Mouse (Mus musculus): ENCODE results near the gene Ahsg. TPM values are rescaled to one million over a fixed set of nuclear protein-coding genes. Genes with fewer than 3 reads are reported as not detected.
A peak's percentile ranks its signal among the peaks of the same experiment; 100 is the strongest.

Gene Ahsg
- total RNA-seq, 2 experiments from 2014 or later: not detected

GRCm38 (mm10) chr16:22885356-22885755 lies 5.7 kb upstream of the Ahsg start:
- ATAC-seq (replicated peaks; ENCODE audit: poor library complexity): no peak

- no peak for ATAC-seq (replicated peaks; ENCODE audit: poor library complexity)
These were observed 4.4 kb upstream of the Ahsg start for GRCm38 (mm10) chr16:22886726-22887125.

GRCm38 (mm10) chr16:22888835-22889234 lies 2.2 kb upstream of the Ahsg start:
- ATAC-seq (replicated peaks; ENCODE audit: poor library complexity): no peak

GRCm38 (mm10) chr16:22889716-22890115 lies 1.4 kb upstream of the Ahsg start:
- ATAC-seq (replicated peaks; ENCODE audit: poor library complexity): peak; percentile 48; the same call in 1 of the 2 replicates

GRCm38 (mm10) chr16:22891733-22892154 lies 667 bp downstream of the Ahsg start:
- no peak for ATAC-seq (replicated peaks; ENCODE audit: poor library complexity)

GRCm38 (mm10) chr16:22894095-22894494 lies 3.0 kb downstream of the Ahsg start:
- ATAC-seq (replicated peaks; ENCODE audit: poor library complexity): no peak

GRCm38 (mm10) chr16:22896618-22897017 lies 5.5 kb downstream of the Ahsg start:
- ATAC-seq (replicated peaks; ENCODE audit: poor library complexity): no peak

GRCm38 (mm10) chr16:22899346-22899745 lies 8.3 kb downstream of the Ahsg start:
- no peak for ATAC-seq (replicated peaks; ENCODE audit: poor library complexity)

- no peak for ATAC-seq (replicated peaks; ENCODE audit: poor library complexity)
These were observed 8.9 kb downstream of the Ahsg start for GRCm38 (mm10) chr16:22899866-22900570.

- ATAC-seq (replicated peaks; ENCODE audit: poor library complexity): no peak
These were observed 10.2 kb downstream of the Ahsg start for GRCm38 (mm10) chr16:22901326-22901725.

- ATAC-seq (replicated peaks; ENCODE audit: poor library complexity): no peak
These were observed 18.2 kb downstream of the Ahsg start for GRCm38 (mm10) chr16:22909290-22909689.

GRCm38 (mm10) chr16:22911986-22912385 lies 20.9 kb downstream of the Ahsg start:
- no peak for ATAC-seq (replicated peaks; ENCODE audit: poor library complexity)

- ATAC-seq (replicated peaks; ENCODE audit: poor library complexity): no peak
These were observed 21.8 kb downstream of the Ahsg start for GRCm38 (mm10) chr16:22912886-22913285.

GRCm38 (mm10) chr16:22914276-22914675 lies 23.2 kb downstream of the Ahsg start:
- no peak for ATAC-seq (replicated peaks; ENCODE audit: poor library complexity)

GRCm38 (mm10) chr16:22918034-22918433 lies 27.0 kb downstream of the Ahsg start, which contains the start of gene Fetub:
Fetub (plus strand) TSS chr16:22918334.
- no peak for ATAC-seq (replicated peaks; ENCODE audit: poor library complexity)

- no peak for ATAC-seq (replicated peaks; ENCODE audit: poor library complexity)
These were observed 27.7 kb downstream of the Ahsg start for GRCm38 (mm10) chr16:22918664-22919312.

- ATAC-seq (replicated peaks; ENCODE audit: poor library complexity): peak; percentile 65
These were observed 29.1 kb downstream of the Ahsg start for GRCm38 (mm10) chr16:22919971-22920854.

- ATAC-seq (replicated peaks; ENCODE audit: poor library complexity): no peak
These were observed 30.7 kb downstream of the Ahsg start for GRCm38 (mm10) chr16:22921761-22922160.

GRCm38 (mm10) chr16:22922433-22922832 lies 31.4 kb downstream of the Ahsg start:
- no peak for ATAC-seq (replicated peaks; ENCODE audit: poor library complexity)

GRCm38 (mm10) chr16:22929575-22929974 lies 38.5 kb downstream of the Ahsg start:
- no peak for ATAC-seq (replicated peaks; ENCODE audit: poor library complexity)

- no peak for ATAC-seq (replicated peaks; ENCODE audit: poor library complexity)
These were observed 40.5 kb downstream of the Ahsg start for GRCm38 (mm10) chr16:22931431-22932200.
